Mouse (Mus musculus) left cerebral cortex, adult 18-20 months (tissue): ENCODE results near the gene 4930523C07Rik. TPM values are rescaled to one million over a fixed set of nuclear protein-coding genes. Genes with fewer than 3 reads are reported as not detected.

ENCODE experiments used
- DNase-seq, 2 experiments: peaks; one replicate each; pipeline ENCODE4 v3.0.0; 2021 to 2022; ENCODE audit warnings: low spot score in 2 of 2, mixed read lengths in 1 of 2
- long read RNA-seq, 2 experiments: library from polyadenylated mRNA; stranded (forward); transcript quantifications; one replicate each; pipeline ENCODE4 v2.0.0; 2021
- total RNA-seq, 2 experiments: library from RNA; stranded (reverse); gene quantifications; 2 replicates each; pipeline ENCODE4 v1.2.3; 2021

Gene 4930523C07Rik
- 1 to 10 TPM; 1.3 to 1.7 TPM for total RNA-seq
- long read RNA-seq, experiment 1, full-length matches to known transcripts, result 2 of 2 reads
- long read RNA-seq, experiment 1, partial matches to known transcripts, result 0 of 2 reads
- long read RNA-seq, experiment 1, other reads (novel, unspliced or antisense), result 0 of 2 reads
- long read RNA-seq, experiment 2, full-length matches to known transcripts, result 1 of 1 reads
- long read RNA-seq, experiment 2, partial matches to known transcripts, result 0 of 1 reads
- long read RNA-seq, experiment 2, other reads (novel, unspliced or antisense), result 0 of 1 reads

GRCm38 (mm10) chr1:160044237-160045021 is at the start of gene 4930523C07Rik:
Gene 4930523C07Rik, plus strand, starts transcription at chr1:160044382.
- peak; percentile 21 to 22 for DNase-seq

DNA sequence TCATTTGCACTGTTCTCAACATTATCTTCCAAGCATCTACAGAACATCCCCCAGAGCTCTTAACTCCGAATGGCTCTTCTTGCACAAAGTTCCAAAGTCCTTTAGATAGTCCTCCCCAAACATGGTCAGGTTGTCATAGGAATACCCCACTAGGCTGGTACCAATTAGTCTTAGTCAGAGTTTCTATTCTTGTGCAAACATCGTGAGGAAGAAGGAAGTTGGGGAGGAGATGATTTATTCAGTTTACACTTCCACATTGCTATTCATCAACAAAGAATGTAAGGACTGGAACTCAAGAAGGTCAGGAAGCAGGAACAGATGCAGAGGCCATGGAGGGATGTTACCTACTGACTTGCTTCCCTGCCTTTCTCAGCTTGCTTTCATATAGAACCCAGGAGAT is 46.9 kb upstream of the 4930523C07Rik start:
- no peak for DNase-seq

DNA sequence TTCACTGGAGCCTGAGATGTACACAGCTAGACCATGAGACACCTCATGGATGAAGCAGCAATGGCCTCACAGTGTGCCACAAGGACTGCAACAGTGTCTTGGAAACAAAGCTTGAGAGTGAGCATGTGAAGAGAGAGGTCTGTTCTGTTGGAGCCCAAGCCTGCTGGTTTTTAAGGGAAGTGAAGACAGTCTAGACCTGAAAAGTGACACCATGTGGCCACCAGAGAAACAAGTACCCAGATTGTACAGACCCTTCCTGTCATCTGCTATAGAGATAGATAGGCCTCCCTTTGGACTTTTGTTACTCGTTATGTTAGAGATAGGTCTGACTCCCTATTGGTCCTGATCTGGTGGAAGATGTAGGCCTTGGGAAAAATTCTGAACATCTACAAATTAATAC is 45.8 kb upstream of the 4930523C07Rik start:
- no peak for DNase-seq

DNA sequence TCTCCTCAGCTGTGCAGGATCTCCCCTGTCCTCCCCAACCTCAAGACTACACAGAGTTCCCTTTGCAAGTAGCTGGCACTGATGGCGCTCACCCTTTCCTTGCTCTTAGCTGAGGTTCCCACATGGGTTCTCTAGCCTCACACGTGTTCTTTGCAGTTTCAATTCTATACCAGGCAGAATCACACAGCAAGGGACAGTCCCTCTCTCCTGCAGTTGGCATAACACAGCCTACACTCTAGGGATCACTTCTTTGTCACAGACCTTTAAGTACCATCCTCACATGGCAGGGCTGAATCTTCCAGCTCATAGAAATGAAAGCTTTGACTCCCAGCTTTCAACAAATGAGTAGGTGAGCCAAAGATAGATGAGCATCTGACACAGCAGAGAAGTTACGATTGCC is 45.0 kb upstream of the 4930523C07Rik start:
- DNase-seq, result no peak

- DNase-seq, result no peak
Observed at GRCm38 (mm10) chr1:160005319-160005718, 38.9 kb upstream of the 4930523C07Rik start.

DNA sequence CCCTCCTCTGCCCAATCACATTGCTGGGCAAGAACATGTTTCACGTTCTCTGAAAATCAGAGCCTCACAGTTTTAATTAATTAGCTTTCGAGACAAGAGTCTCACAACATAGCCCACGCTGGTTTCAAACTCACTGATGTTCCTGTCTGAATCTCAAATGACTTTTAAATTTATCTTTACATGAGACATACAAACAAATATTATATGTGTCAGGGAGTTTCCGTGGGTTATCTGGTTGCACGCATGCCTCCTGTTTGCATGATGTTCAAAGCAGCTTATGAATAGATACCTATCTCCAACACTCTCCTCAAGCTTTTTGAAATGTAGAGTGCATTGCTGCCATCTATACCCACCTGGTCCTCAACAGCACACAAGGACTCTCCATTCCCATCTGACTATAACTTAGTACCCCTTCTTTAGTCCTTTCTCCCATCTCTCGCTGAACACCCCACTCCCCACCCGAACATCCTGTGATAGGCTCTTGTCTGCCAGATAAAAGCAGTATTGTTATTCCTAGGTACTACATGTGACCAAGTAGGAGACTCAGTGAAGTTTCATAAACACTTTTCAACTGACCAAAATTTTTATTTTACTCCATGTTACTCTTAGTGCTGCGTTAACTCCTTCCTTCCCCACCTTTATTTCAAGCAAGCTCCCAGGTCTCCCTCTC is 37.1 kb upstream of the 4930523C07Rik start:
- no peak for DNase-seq

DNA sequence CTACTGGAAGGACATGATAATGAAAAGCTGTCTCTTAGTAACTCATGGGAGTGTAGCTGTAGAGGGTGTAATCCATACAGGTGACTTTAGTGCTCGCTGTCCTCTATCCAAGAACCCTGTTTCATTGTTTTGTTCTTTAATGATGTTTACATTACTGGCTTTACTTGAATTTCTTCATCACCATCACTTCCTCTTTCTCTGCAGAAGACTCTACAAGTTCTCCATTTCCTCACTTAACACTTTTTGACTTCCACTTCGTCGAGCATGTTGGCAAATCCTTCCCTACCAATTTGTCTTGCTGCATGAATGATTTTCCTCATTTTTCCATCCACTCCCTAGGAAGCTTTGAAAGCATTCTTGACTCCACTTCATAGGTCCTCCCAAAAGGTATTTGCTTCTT is 31.1 kb upstream of the 4930523C07Rik start:
- no peak for DNase-seq

DNA sequence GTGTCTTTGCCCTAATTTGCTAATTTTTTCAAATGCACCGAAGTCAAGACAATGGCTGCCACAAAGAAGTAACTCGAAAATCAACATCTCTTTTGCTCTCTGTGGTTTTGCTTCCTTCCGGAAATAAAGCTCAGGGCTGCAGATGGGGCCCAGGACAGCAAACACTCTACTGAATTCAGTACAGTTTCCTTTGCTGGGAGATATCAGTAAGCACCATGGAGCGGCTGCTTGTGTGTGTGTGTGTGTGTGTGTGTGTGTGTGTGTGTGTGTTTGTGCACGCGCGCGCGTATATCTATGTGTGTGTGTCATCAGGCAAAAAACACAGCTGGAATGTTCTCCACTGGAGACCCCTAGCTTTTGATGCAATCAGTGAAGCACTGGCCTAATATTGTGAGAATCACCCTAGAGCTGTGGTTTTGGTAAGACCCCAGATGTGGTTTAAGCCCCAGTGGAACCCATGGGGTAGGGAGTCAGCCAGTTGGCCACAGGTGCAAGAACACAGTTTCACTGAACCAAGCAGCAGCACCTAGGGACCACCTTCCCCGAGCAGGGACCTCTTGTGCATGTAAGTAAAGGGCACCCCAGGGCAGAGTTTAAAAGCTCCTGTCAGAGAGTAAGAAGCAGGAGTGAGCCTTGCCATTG is 19.7 kb upstream of the 4930523C07Rik start:
- no peak for DNase-seq

DNA sequence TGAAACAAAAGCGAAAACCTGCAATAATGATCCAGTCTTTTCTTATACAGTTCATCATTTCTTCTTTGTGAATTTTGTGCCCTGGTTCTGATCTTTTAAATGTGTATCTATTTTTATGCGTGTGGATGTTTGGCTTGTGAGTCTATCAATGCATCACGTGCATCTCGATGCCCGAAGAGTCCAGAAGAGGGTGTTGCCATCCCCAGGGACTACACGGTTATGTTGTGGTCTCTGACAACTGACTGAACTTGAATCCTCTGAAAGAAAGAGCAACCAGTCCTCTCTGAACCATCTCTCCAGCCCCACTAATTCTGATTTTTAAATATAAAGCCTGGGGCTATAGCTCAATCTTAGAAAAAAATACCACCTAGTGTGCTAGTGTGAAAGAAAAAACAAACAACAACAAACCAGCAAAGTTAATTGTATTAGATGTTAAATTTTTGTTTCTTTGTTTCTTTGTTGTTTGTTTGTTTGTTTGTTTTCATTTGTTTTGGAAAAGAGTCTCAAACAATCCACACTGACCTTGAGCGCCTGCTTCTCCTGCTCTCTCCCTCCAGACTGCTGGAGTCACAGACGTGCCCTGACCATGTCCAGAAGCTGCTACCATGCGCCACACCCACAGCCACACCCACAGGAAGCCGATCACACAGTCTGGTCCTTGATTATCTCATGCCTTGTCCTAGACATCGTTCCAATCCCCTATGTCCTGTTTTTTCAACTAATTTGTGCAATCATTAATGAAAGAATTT is 18.9 kb upstream of the 4930523C07Rik start:
- DNase-seq, result no peak

DNA sequence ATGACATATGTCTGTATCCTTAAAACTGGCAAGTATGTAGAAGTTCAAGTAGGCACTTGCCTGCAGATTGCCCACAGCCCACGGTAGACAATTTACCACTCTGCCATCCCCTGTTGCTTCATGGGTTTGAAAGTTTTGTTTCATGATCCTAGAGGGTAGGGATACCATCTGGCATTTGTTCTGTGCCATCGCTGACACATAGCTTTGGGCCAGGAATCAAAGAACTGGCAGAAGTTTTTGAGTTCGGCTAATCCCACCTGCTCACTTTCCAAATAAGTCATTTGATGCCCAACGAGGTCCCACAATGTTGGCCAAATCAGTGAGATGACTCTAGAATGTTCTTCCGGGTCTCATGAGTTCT is 18.3 kb upstream of the 4930523C07Rik start:
- DNase-seq, result no peak

DNA sequence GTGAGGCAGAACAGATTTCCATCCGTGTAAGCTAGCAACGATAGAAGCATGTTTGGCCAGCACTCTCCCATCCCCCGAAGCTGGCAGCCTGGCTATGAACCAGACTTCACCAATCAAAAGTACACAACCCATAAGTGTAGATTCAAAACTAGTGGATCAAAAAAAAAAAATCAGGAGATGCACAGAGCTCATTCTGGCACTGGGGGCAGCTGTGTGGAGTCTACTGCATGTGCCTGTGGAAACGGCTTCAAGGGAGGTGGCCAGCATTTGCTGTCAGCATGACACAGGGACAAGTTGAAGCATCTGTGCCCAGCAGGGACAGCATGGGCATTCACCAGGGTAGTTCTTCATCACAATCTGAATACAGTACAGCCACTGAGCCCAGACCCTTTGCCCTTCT is 16.2 kb upstream of the 4930523C07Rik start:
- no peak for DNase-seq

- no peak for DNase-seq
Observed at GRCm38 (mm10) chr1:160033948-160034598, 10.1 kb upstream of the 4930523C07Rik start.

DNA sequence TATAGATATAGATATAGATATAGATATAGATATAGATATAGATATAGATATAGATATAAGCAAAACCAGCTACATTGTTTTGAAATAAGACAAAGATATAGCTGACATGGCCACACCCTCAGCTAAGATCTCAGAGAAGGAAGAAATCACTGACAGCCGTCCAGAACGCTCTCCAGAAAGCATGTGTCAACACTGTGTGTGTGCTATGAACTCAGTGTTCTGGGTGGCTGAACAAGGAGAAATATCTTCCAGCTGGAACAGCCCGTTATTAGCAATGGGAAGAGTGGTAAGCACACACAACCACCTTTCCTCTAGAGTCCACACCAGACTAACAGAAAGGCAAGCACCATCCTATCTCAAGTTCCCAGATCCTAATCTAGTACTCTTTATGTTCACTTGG is 8.6 kb upstream of the 4930523C07Rik start:
- DNase-seq, result no peak

- peak in 1 of 2 experiments; percentile 22 for DNase-seq
Observed at GRCm38 (mm10) chr1:160036996-160037521, 7.1 kb upstream of the 4930523C07Rik start.

GRCm38 (mm10) chr1:160039951-160040645 is 4.1 kb upstream of the 4930523C07Rik start:
- no peak for DNase-seq

- DNase-seq, result no peak
Observed at GRCm38 (mm10) chr1:160041264-160041775, 2.9 kb upstream of the 4930523C07Rik start.

GRCm38 (mm10) chr1:160042351-160042750 is 1.8 kb upstream of the 4930523C07Rik start:
- DNase-seq, result no peak

GRCm38 (mm10) chr1:160043271-160043975 is 759 bp upstream of the 4930523C07Rik start:
- DNase-seq, result no peak
